Mouse (Mus musculus) bone marrow macrophage, adult 2 months (primary cell): ENCODE results near the gene Fgfr4.

ENCODE experiments used
- CTCF ChIP-seq: IDR thresholded peaks from 2 replicates; pipeline ENCODE4 v1.5.1; 2012; ENCODE audit warnings: low read depth, mild to moderate bottlenecking, low read length, moderate library complexity
- POLR2A ChIP-seq: IDR thresholded peaks from 2 replicates; pipeline ENCODE4 v1.6.1; 2012; ENCODE audit warnings: mild to moderate bottlenecking, low read depth, low read length, borderline replicate concordance

GRCm38 (mm10) chr13:55105045-55105952 lies 47.1 kb upstream of the Fgfr4 start, which contains the start of gene Zfp346:
- TF ChIP-seq POLR2A (no peak), CTCF (no peak)
